Mouse (Mus musculus): Measurements from ENCODE around the gene Eps8l2.
A peak's percentile ranks its signal among the peaks of the same experiment; 100 is the strongest.

Eps8l2 gene

GRCm38 (mm10) chr7:141338576-141339131 is at the start of gene Eps8l2:
TSS of gene Eps8l2 (plus strand) at chr7:141338880.
- no peak for DNase-seq

GRCm38 (mm10) chr7:141291921-141292582 is 46.6 kb upstream of the Eps8l2 start, which contains the start of gene Drd4:
TSS of gene Drd4 (plus strand) at chr7:141292006.
- DNase-seq, result no peak

GRCm38 (mm10) chr7:141292583-141293388 is 45.9 kb upstream of the Eps8l2 start:
- DNase-seq, result no peak

- no peak for DNase-seq
These were observed 44.7 kb upstream of the Eps8l2 start for GRCm38 (mm10) chr7:141293852-141294471.

GRCm38 (mm10) chr7:141294479-141294878 is 44.2 kb upstream of the Eps8l2 start:
- DNase-seq, result no peak

- no peak for DNase-seq
These were observed 40.6 kb upstream of the Eps8l2 start for GRCm38 (mm10) chr7:141297926-141298650.

GRCm38 (mm10) chr7:141299175-141299574 is 39.5 kb upstream of the Eps8l2 start:
- DNase-seq, result peak; percentile 69

GRCm38 (mm10) chr7:141301386-141301785 is 37.3 kb upstream of the Eps8l2 start:
- peak; percentile 66 for DNase-seq

GRCm38 (mm10) chr7:141302702-141303268 is 35.9 kb upstream of the Eps8l2 start:
- DNase-seq, result no peak

- no peak for DNase-seq
These were observed 34.1 kb upstream of the Eps8l2 start for GRCm38 (mm10) chr7:141304537-141304936.

- no peak for DNase-seq
These were observed 24.3 kb upstream of the Eps8l2 start for GRCm38 (mm10) chr7:141314416-141314815.

- no peak for DNase-seq
These were observed 23.6 kb upstream of the Eps8l2 start for GRCm38 (mm10) chr7:141315076-141315475.

- no peak for DNase-seq
These were observed 22.7 kb upstream of the Eps8l2 start for GRCm38 (mm10) chr7:141315974-141316373.

- DNase-seq, result no peak
These were observed 21.0 kb upstream of the Eps8l2 start for GRCm38 (mm10) chr7:141317619-141318132.

GRCm38 (mm10) chr7:141319446-141319845 is 19.2 kb upstream of the Eps8l2 start:
- no peak for DNase-seq

GRCm38 (mm10) chr7:141324686-141325085 is 14.0 kb upstream of the Eps8l2 start:
- DNase-seq, result no peak

GRCm38 (mm10) chr7:141326546-141327446 is 11.9 kb upstream of the Eps8l2 start:
- no peak for DNase-seq

GRCm38 (mm10) chr7:141327469-141328372 is 11.0 kb upstream of the Eps8l2 start, which contains the start of the genes Deaf1 and Tmem80:
TSS of gene Deaf1 (minus strand) at chr7:141327690.
TSS of gene Tmem80 (plus strand) at chr7:141327739.
- peak; percentile 100 for DNase-seq

- DNase-seq, result no peak
These were observed 10.2 kb upstream of the Eps8l2 start for GRCm38 (mm10) chr7:141328373-141328990.

All from cerebellum, adult 11 months (tissue).